Mouse (Mus musculus) naive thymus-derived CD4-positive, alpha-beta T cell, adult 2 months (primary cell): Measurements from ENCODE around the gene Stxbp1.
"Not testable (repeated sequence)": the region's sequence is repeated elsewhere in the genome, so short reads cannot be mapped to it uniquely, and the experiment has no call there.

Experiments used
- DNase-seq: peaks from one replicate; pipeline ENCODE4 v3.0.0-alpha.2; 2011; ENCODE audit warnings: low read depth

The Stxbp1 gene

GRCm38 (mm10) chr2:32874070-32874469 is 27.0 kb upstream of the Stxbp1 start:
- DNase-seq: no peak

- peak; percentile 60 for DNase-seq
Measured at GRCm38 (mm10) chr2:32870275-32871100, 23.4 kb upstream of the Stxbp1 start.

DNA sequence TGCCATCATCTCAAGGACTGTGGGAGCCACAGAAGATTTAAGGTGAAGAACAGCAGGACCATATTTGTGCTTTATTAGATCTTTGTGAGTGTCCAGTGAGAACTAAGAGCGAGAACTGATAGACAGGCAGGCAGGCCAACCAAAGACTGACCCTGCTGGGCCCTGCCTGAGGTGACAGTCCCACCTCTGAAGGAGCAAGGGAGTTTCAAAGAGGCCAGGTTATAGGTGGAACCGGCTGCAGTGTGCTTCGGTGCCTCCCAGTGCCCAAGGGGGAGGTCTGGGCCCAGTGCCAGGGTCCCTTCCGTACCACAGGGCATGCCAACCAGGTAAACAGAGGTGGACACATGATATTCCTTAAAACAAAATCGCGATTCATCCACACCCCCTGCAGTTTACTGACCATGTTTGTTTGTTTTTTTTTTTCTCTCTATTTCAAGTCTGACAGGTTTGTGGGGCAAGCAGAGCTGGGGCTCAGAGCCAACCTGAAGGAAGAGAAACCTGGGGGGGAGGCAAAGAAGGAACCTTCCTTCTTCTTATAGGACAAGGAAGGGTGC is 22.8 kb upstream of the Stxbp1 start:
- DNase-seq: no peak

DNA sequence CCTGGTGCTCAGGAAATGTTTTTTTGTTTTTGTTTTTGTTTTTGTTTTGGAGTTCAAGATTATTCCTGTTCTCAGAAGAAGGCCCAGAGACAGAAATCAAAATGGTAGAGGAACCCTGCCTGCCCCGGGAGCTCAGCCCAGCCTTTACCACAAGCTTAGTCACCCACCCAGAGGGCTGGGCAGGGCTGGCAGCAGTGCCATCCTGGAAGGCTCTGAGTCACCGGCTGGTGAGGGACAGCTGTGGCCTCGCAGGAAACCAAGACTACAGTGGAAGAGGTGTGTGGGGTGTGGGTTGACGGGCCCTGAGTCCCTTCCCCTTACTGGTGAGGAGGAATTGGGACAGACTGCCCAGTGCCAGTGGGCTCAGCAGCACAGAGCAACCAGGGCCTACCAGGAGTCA is 20.3 kb upstream of the Stxbp1 start:
- DNase-seq: no peak

DNA sequence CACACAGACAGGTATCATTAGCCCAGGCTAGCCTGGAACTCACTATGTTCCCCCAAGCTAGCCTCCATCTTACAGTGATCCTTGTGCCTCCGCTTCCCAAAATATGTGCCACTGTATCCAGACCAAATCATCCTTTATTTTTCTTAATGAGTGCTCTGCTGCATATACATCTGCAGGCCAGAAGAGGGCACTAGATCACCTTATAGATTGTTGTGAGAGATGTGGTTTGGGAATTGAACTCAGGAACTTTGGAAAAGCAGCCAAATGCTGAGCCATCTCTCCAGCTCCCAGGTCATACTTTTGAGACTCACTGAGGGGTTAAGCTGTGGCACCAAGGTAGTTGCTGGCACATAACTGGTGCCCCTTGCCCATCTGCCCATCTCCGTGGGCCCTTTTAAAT is 17.7 kb upstream of the Stxbp1 start:
- DNase-seq: peak; percentile 64

- DNase-seq: no peak
Measured at GRCm38 (mm10) chr2:32863317-32863716, 16.3 kb upstream of the Stxbp1 start.

DNA sequence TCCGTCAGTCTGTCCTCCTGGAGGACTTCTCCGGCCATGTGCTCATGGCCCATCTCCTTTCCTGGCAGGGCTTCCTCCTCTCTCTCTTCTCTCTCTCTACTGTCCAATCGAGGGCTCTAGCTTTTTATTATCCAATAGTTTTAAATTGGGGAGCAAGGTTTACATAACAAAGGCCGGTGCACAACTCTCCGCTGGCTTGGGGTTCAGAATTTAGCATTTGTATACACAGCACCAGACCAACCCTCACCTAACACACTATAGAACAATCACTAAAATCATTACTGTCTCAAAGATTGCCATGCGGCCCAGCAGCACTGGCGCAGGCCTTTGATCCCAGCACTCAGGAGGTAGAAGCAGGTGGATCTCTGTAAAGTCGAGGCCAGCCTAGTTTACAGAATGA is 13.8 kb upstream of the Stxbp1 start:
- DNase-seq: no peak

DNA sequence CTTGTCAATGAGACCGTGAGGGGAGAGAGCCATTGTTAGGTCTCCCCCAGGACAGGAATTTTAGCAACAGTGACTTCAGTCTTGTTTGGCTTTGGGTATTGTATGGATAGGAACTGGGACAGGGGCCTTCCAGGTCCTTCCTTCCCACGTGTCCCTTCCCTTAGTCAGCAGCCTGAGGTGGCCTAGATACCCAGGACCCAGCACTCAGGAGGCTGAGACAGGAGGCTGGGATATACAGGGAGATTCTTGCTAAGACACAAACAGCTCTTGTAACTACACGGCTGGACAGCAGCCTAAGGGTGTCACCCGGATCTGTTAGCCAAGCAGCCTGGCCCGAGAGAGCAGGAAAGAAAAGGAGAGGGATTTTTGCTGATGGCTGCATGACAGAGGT is 12.6 kb upstream of the Stxbp1 start:
- DNase-seq: no peak

- peak; percentile 81 for DNase-seq
Measured at GRCm38 (mm10) chr2:32859010-32859621, 12.1 kb upstream of the Stxbp1 start.

GRCm38 (mm10) chr2:32857584-32857983 is 10.5 kb upstream of the Stxbp1 start:
- DNase-seq: peak; percentile 88

GRCm38 (mm10) chr2:32855790-32856465 is 8.9 kb upstream of the Stxbp1 start:
- no peak for DNase-seq

- no peak for DNase-seq
Measured at GRCm38 (mm10) chr2:32855046-32855785, 8.2 kb upstream of the Stxbp1 start.

DNA sequence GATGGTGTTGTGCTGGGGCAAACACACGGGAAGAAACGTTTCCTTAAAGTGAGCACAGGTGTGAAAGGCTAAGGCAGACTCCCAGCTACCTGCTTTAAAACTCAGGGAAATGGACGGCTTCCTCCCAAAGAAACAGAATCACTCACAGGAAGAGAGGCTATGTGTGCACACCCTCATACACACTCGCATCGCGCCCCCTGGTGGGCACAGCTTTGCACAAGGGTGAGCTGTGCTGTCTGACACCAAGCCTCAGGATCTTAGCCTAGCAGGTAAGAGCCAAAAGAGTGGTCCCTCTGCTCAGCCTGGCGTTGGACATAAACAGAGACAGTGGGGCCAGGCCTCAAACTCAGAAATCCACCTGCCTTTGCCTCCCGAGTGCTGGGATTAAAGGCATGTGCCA is 7.2 kb upstream of the Stxbp1 start:
- peak; percentile 93 for DNase-seq

DNA sequence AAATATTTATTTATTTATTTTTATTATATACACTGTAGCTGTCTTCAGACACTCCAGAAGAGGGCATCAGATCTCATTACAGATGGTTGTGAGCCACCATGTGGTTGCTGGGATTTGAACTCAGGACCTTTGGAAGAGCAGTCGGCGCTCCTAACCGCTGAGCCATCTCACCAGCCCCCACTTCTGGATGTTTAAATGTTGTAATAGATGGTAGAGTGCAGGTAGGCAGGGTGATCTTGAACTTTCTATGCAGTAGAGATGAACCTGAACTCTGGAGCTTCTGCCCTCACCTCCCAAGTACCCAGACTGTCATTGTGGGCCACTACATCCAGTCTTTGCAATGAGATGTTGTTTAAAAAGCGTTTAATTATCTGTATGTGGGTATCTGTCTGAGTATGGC is 6.7 kb upstream of the Stxbp1 start:
- DNase-seq: not testable (repeated sequence)

DNA sequence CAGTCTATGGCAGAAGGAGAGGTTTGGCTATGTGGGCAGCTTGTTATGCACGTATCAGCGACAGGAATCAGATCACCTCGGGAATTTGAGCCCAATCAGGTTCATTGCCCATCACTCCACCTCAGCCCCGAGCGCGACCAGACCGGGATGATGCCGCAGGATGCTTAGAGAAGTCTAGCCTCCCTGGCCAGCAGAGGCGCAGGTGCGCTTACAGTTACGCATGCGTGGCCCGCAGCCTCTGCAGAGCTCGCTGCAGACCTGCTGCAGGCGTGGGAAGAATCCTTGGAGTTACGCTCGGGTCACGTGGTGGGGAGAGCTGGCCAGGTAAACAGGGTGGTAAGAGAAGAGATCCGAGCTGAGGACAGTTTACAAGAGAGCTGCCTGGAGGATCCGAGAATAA is 5.1 kb upstream of the Stxbp1 start:
- DNase-seq: peak; percentile 57

DNA sequence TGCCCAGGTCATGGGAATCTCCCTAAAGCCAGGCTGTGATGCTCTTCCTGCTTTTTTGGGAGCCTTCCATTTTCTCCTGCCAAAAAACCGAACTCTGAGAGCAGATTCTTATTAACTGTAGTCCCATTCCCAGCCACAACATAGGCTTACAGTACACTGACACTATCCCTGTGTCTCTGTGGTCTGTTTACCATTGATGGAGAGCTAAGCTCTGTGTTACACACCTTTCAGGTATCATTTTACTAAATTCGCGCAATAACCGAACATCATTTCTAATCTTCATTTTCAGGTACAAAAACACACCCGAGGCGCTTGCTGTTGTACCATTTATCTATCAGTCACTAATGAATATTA is 400 bp upstream of the Stxbp1 start:
- no peak for DNase-seq

- DNase-seq: peak; percentile 57
Measured at GRCm38 (mm10) chr2:32846101-32846804, 792 bp downstream of the Stxbp1 start.

GRCm38 (mm10) chr2:32845572-32846100 is 1.4 kb downstream of the Stxbp1 start:
- DNase-seq: no peak

DNA sequence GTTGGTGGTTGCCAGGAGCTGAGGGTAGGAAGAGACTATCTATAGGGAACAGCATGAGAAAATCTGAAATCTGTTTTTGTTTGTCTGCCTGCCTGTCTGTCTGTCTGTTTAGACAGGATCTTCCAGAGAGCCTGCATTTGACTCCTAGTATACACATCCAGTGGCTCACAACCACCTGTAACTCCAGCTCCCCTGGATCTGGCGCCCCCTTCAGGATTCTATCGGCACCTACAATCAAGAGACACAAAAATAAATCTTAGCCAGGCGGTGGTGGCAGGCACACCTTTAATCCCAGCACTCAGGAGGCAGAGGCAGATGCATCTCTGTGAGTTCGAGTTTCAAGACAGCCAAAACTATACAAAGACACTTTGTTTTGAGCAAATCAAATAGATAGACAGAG is 4.5 kb downstream of the Stxbp1 start:
- peak; percentile 53 for DNase-seq

DNA sequence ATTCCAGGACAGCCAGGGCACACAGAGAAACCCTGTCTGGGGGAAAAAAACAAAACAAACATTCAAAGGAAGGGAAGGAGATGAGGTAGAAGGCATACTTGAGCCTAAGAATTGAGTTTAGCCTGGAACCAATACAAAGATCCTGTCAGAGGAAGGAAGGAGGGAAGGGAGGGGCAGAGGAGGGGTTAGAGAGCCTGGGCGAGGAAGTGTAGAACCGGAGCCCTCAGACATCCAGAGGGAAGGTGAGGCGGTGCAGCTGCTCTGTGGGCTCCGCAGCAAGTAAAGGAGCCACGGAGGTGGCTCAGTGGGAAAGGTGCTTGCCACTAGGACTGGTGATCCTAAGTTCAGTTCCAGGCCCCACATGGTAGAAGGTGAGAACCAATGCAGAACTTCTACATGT is 5.9 kb downstream of the Stxbp1 start:
- no peak for DNase-seq

DNA sequence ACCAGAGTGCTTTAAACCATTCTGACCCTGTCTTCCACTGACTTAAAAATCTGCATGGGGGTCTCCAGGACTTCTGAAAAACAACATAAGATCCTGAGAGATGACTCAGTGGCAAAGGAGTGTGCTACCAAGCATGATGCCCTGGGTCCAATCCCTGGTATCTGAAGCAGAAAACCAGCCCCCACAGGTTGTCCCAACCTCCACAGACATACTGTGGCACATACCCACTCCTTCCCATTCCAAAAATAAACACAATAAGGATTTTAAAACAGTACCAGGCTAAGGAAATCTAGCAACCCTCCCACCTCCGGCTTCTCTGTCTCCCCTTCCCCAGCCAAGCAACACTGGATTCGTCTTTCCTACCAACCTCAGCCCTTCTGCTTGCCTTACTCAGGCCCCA is 7.8 kb downstream of the Stxbp1 start:
- no peak for DNase-seq
